26 mouse cellular contexts compared by ENCODE assay signal in genomic region chr7:99366716-99367115, GRCm38 (mm10). TPM values are rescaled to one million over a fixed set of nuclear protein-coding genes. Genes with fewer than 3 reads are reported as not detected.
A peak's percentile ranks its signal among the peaks of the same experiment; 100 is the strongest.
DNase-seq lines count a peak whose midpoint lies in the region; ATAC-seq lines count a peak whose summit lies in the region.
"Had no signal": no experiment of that assay in that cellular context is flagged by ENCODE, and none has a peak within 500 bp of the region (broad histone marks: within the 10 kb centered on the region; RNA-seq: fewer than 3 reads in every experiment).

No protein-coding gene starts in this region.

- no peaks in the 10 kb centered on the region for H3K36me3 ChIP-seq in heart, embryonic 12.5 days
- H3K36me3 ChIP-seq in kidney, embryonic 16.5 days (ENCODE audit: insufficient read depth, low read length) = no peaks in the 10 kb centered on the region
- no peaks in the 10 kb centered on the region for H3K36me3 ChIP-seq in kidney, embryonic 14.5 days (ENCODE audit: control insufficient read depth, insufficient read depth, low read length)
- no peaks in the 10 kb centered on the region for H3K36me3 ChIP-seq in embryonic facial prominence, embryonic 10.5 days (replicated peaks)
- H3K36me3 ChIP-seq: embryonic facial prominence, embryonic 12.5 days; embryonic facial prominence, embryonic 15.5 days; G1E; heart, embryonic 10.5 days; hindbrain, embryonic 15.5 days had no signal

- peaks cover 10% of the 10 kb centered on the region; the same call in 1 of the 2 replicates for H3K27me3 ChIP-seq in heart, embryonic 12.5 days (replicated peaks)
- no peaks in the 10 kb centered on the region for H3K27me3 ChIP-seq in kidney, embryonic 16.5 days (ENCODE audit: insufficient read depth, low read length)
- no peaks in the 10 kb centered on the region for H3K27me3 ChIP-seq in kidney, embryonic 14.5 days (ENCODE audit: control insufficient read depth, insufficient read depth, low read length)
- peaks cover 9% of the 10 kb centered on the region; the same call in 1 of the 2 replicates for H3K27me3 ChIP-seq in embryonic facial prominence, embryonic 10.5 days (replicated peaks; ENCODE audit: low read depth, poor library complexity, severe bottlenecking)
- H3K27me3 ChIP-seq: embryonic facial prominence, embryonic 15.5 days; hindbrain, embryonic 15.5 days had no signal

- intact Hi-C loops in heart, postnatal 25 days (cut with DNase I) = no loop called here

- no peak overlapping the region for H3K4me2 ChIP-seq in heart, embryonic 12.5 days
- no peak overlapping the region for H3K4me2 ChIP-seq in kidney, embryonic 16.5 days (replicated peaks; ENCODE audit: low read depth, low read length)
- no peak overlapping the region for H3K4me2 ChIP-seq in kidney, embryonic 14.5 days (replicated peaks; ENCODE audit: low read depth, low read length)
- H3K4me2 ChIP-seq: embryonic facial prominence, embryonic 12.5 days; embryonic facial prominence, embryonic 15.5 days; hindbrain, embryonic 15.5 days had no signal

- no peak for DNase-seq in heart, postnatal 25 days (ENCODE audit: low spot score)
- peak; percentile 23 to 54 for DNase-seq in kidney, postnatal 4 days
- no peak for DNase-seq in kidney, adult 9 months
- no peak for DNase-seq in embryonic facial prominence, embryonic 10.5 days (ENCODE audit: low spot score)
- DNase-seq: adrenal gland, postnatal 10 days; adrenal gland, postnatal 36 days; B cell, adult 2 months; cerebellum, adult 18-20 months; cerebellum, adult 9-10 months; cerebellum, postnatal 14 days; forebrain, postnatal 0 days; gastrocnemius, adult 2 months; gastrocnemius, postnatal 14 days; heart, adult 2 months; heart, postnatal 36 days had no signal

- H3K4me3 ChIP-seq in heart, embryonic 12.5 days = no peak overlapping the region
- H3K4me3 ChIP-seq in kidney, embryonic 16.5 days (ENCODE audit: low read length) = no peak overlapping the region
- H3K4me3 ChIP-seq in kidney, embryonic 14.5 days (ENCODE audit: low read length) = no peak overlapping the region
- H3K4me3 ChIP-seq in embryonic facial prominence, embryonic 10.5 days = no peak overlapping the region
- H3K4me3 ChIP-seq: embryonic facial prominence, embryonic 12.5 days; embryonic facial prominence, embryonic 15.5 days; gastrocnemius, adult 2 months; heart, adult 2 months; heart, embryonic 10.5 days; hindbrain, embryonic 15.5 days had no signal

- WGBS in heart, embryonic 12.5 days = 70% methylated on average over 6 of the region's 6 CpGs
- 51% methylated on average over 6 of the region's 6 CpGs for WGBS in kidney, embryonic 16.5 days
- 54% methylated on average over 6 of the region's 6 CpGs for WGBS in kidney, embryonic 14.5 days
- WGBS in embryonic facial prominence, embryonic 10.5 days = 74% methylated on average over 6 of the region's 6 CpGs

- ATAC-seq in heart, embryonic 12.5 days (ENCODE audit: insufficient number of reproducible peaks, low FRiP score) = no peak
- peak; percentile 47; the same call in 1 of the 2 replicates for ATAC-seq in kidney, embryonic 16.5 days (ENCODE audit: low FRiP score, low TSS enrichment)
- ATAC-seq in kidney, embryonic 14.5 days (ENCODE audit: low FRiP score, low TSS enrichment) = no peak
- ATAC-seq: forebrain, embryonic 14.5 days; forebrain, postnatal 0 days; Patski had no signal

- 0 out of 2 replicates have a peak, but pooled peaks cover 3% of the 10 kb centered on the region for H3K4me1 ChIP-seq in heart, embryonic 12.5 days (replicated peaks)
- no peaks in the 10 kb centered on the region; the same call in 1 of the 2 replicates for H3K4me1 ChIP-seq in kidney, embryonic 16.5 days (ENCODE audit: insufficient read depth, low read length)
- 0 out of 2 replicates have a peak, but pooled peaks cover 4% of the 10 kb centered on the region for H3K4me1 ChIP-seq in kidney, embryonic 14.5 days (ENCODE audit: control insufficient read depth, insufficient read depth, low read length)
- H3K4me1 ChIP-seq in embryonic facial prominence, embryonic 10.5 days = peaks cover 16% of the 10 kb centered on the region

- no peak overlapping the region for H3K27ac ChIP-seq in heart, embryonic 12.5 days (ENCODE audit: poor library complexity, severe bottlenecking)
- no peak overlapping the region for H3K27ac ChIP-seq in kidney, embryonic 16.5 days (ENCODE audit: low read length)
- no peak overlapping the region for H3K27ac ChIP-seq in kidney, embryonic 14.5 days (ENCODE audit: low read depth, low read length)
- 0 out of 2 replicates have a peak overlapping the region, but pooled peaks have one; percentile 8 for H3K27ac ChIP-seq in embryonic facial prominence, embryonic 10.5 days (replicated peaks)
- H3K27ac ChIP-seq: embryonic facial prominence, embryonic 12.5 days; embryonic facial prominence, embryonic 15.5 days; gastrocnemius, adult 2 months; heart, adult 2 months; heart, embryonic 10.5 days; hindbrain, embryonic 15.5 days had no signal

- 0 out of 2 replicates have a peak overlapping the region, but pooled peaks have one; percentile 2 for H3K9ac ChIP-seq in heart, embryonic 12.5 days
- H3K9ac ChIP-seq in kidney, embryonic 16.5 days (replicated peaks; ENCODE audit: low read length) = no peak overlapping the region
- no peak overlapping the region for H3K9ac ChIP-seq in kidney, embryonic 14.5 days (ENCODE audit: low read depth, low read length)
- H3K9ac ChIP-seq: embryonic facial prominence, embryonic 12.5 days; embryonic facial prominence, embryonic 15.5 days; forebrain, postnatal 0 days; hindbrain, embryonic 15.5 days had no signal

- H3K9me3 ChIP-seq in heart, embryonic 12.5 days (replicated peaks) = no peaks in the 10 kb centered on the region
- H3K9me3 ChIP-seq in kidney, embryonic 16.5 days (ENCODE audit: low read length) = no peaks in the 10 kb centered on the region
- no peaks in the 10 kb centered on the region for H3K9me3 ChIP-seq in kidney, embryonic 14.5 days (ENCODE audit: control insufficient read depth, low read length)
- H3K9me3 ChIP-seq in embryonic facial prominence, embryonic 10.5 days = peaks cover 5% of the 10 kb centered on the region; the same call in 1 of the 2 replicates
- H3K9me3 ChIP-seq: embryonic facial prominence, embryonic 15.5 days; G1E; heart, embryonic 10.5 days; hindbrain, embryonic 15.5 days had no signal

RNA-seq across cellular contexts. Expression of gene Serpinh1, which starts 13.7 kb away (rescaled TPM):
- polyA plus RNA-seq in heart, embryonic 12.5 days (2016; fragmentation: Nextera tagmentation; extraction: Ambion mirVana) = 1,302 and 1,316 TPM in 2 replicates
- total RNA-seq in heart, postnatal 25 days (2021) = 100 to 1,000 TPM; 378 to 449 TPM
- polyA plus RNA-seq in kidney, embryonic 16.5 days (2015; fragmentation: Nextera tagmentation; extraction: Ambion mirVana) = 1,752 and 1,857 TPM in 2 replicates
- polyA plus RNA-seq in kidney, embryonic 14.5 days (2014; fragmentation: Nextera tagmentation; extraction: Ambion mirVana) = 459 and 599 TPM in 2 replicates
- polyA plus RNA-seq in embryonic facial prominence, embryonic 10.5 days (2016; fragmentation: Nextera tagmentation; extraction: Ambion mirVana) = 1,061 and 1,072 TPM in 2 replicates
- total RNA-seq: CH12.LX had no signal
- polyA plus RNA-seq: G1E had no signal

RNA-seq across cellular contexts. Expression of gene Gdpd5, which starts 14.5 kb away (rescaled TPM):
- 28.5 and 28.8 TPM in 2 replicates for polyA plus RNA-seq in heart, embryonic 12.5 days (2016; fragmentation: Nextera tagmentation; extraction: Ambion mirVana)
- total RNA-seq in heart, postnatal 25 days (2021) = 10 to 100 TPM; 20.1 to 24.1 TPM
- polyA plus RNA-seq in kidney, embryonic 16.5 days (2015; fragmentation: Nextera tagmentation; extraction: Ambion mirVana) = 20.5 TPM in 2 replicates
- 12.1 and 15.4 TPM in 2 replicates for polyA plus RNA-seq in kidney, embryonic 14.5 days (2014; fragmentation: Nextera tagmentation; extraction: Ambion mirVana)
- polyA plus RNA-seq in embryonic facial prominence, embryonic 10.5 days (2016; fragmentation: Nextera tagmentation; extraction: Ambion mirVana) = 21.4 TPM in 2 replicates

Comparison
In these comparisons a context has a peak if more than half of its experiments do, and no peak if none do; other contexts are left out.
1. DNase-seq: peak in kidney, postnatal 4 days (2 of 2); none in heart, postnatal 25 days (single experiment), kidney, adult 9 months (single experiment) and embryonic facial prominence, embryonic 10.5 days (single experiment).